Mouse (Mus musculus): Measurements from ENCODE around the gene Gm6401. TPM values are rescaled to one million over a fixed set of nuclear protein-coding genes. Genes with fewer than 3 reads are reported as not detected.
"Not testable (repeated sequence)": the region's sequence is repeated elsewhere in the genome, so short reads cannot be mapped to it uniquely, and the experiment has no call there.

Gene Gm6401
- total RNA-seq (2021): not detected
- long read RNA-seq, experiment 1: 0 reads
- long read RNA-seq, experiment 2: 0 reads

- DNase-seq (ENCODE audit: low spot score in 2 of 2): not testable (repeated sequence)
Measured at GRCm38 (mm10) chr14:41967827-41968226, at the start of gene Gm6401. Gm6401 (minus strand) TSS chr14:41967927.

GRCm38 (mm10) chr14:41983225-41983624 lies 15.5 kb upstream of the Gm6401 start, which contains the start of gene Gm3543:
Gm3543 (minus strand) TSS chr14:41983325.
- not testable (repeated sequence) for DNase-seq (ENCODE audit: low spot score in 2 of 2)

- DNase-seq (ENCODE audit: low spot score in 2 of 2): not testable (repeated sequence)
Measured at GRCm38 (mm10) chr14:41968596-41968995, 869 bp upstream of the Gm6401 start.

DNA sequence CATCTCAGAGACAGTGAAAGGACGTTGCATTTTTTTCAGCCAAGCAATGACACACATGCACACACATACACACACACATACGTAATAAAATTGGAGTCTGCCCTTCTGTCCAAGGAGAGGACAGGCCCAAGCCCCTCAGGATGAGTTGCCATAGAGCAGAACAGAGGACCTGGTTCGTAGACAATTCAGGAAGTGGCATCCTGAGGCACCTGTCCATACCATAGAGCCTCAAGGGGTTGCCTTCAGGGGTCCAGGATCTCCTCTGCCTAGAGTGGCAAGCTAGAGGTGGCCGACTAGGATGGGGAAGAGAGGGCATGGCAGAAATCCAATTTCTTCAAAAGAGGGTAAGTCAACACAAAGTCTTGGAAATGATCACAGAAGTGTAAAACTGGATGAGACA lies 3.6 kb downstream of the Gm6401 start:
- not testable (repeated sequence) for DNase-seq (ENCODE audit: low spot score in 2 of 2)

- DNase-seq (ENCODE audit: low spot score in 2 of 2): not testable (repeated sequence)
Measured at GRCm38 (mm10) chr14:41943695-41944094, 24.0 kb downstream of the Gm6401 start, which contains the start of gene 1700024B05Rik. 1700024B05Rik (plus strand) TSS chr14:41943995.

GRCm38 (mm10) chr14:41924649-41925048 lies 43.1 kb downstream of the Gm6401 start, which contains the start of gene 1700049E17Rik1:
1700049E17Rik1 (plus strand) TSS chr14:41924949.
- DNase-seq (ENCODE audit: low spot score in 2 of 2): not testable (repeated sequence)

Other genes with a start within 250 kb of the Gm6401 start
- not detected for gene Gm7929, start 217.3 kb downstream of the Gm6401 start, total RNA-seq (2021)
- gene Gm47189, start 195.5 kb downstream of the Gm6401 start, total RNA-seq (2021): not detected
- gene Gm7980, start 60.6 kb downstream of the Gm6401 start, total RNA-seq (2021): not detected
- gene 1700049E17Rik1, start 43.0 kb downstream of the Gm6401 start, total RNA-seq (2021): not detected
- not detected for gene 1700024B05Rik, start 23.9 kb downstream of the Gm6401 start, total RNA-seq (2021)
- 1 to 10 TPM in 1 of 2 experiments, under 1 TPM in 1; 0.99 to 1.0 TPM for gene Gm3543, start 15.4 kb upstream of the Gm6401 start, total RNA-seq (2021)
- not detected for gene Gm7951, start 149.4 kb upstream of the Gm6401 start, total RNA-seq (2021)
- gene Gm17027, start 194.7 kb upstream of the Gm6401 start, total RNA-seq (2021): not detected
- 1 to 10 TPM in 1 of 2 experiments, under 1 TPM in 1; 0.67 to 1.5 TPM for gene Gm3573, start 222.9 kb upstream of the Gm6401 start, total RNA-seq (2021)

Data from layer of hippocampus, postnatal 14 days (tissue).